Mouse (Mus musculus) megakaryocyte, adult 5-6 weeks (primary cell): Measurements from ENCODE around the gene Pcsk6. TPM values are rescaled to one million over a fixed set of nuclear protein-coding genes. Genes with fewer than 3 reads are reported as not detected.
"Not testable (repeated sequence)": the region's sequence is repeated elsewhere in the genome, so short reads cannot be mapped to it uniquely, and the experiment has no call there.

Source experiments
- ATAC-seq: 2 replicates; pipeline ENCODE4 v1.8.0; 2016; ENCODE audit warnings: mild to moderate bottlenecking, inconsistent platforms; ENCODE audit not compliant: poor library complexity, severe bottlenecking
- total RNA-seq, 2 experiments: library from RNA; stranded (forward) in 1 of 2; stranded (reverse) in 1 of 2; fragments of 153-499, 151-499 nt in 1 of 2; fragments of 221-1000, 200-1000 nt in 1 of 2; gene quantifications; 2 replicates each; pipeline versions ENCODE4 v1.2.3 to v1.2.4; 2015 to 2017

Gene Pcsk6
- total RNA-seq, 2 experiments from 2014 or later: not detected

DNA sequence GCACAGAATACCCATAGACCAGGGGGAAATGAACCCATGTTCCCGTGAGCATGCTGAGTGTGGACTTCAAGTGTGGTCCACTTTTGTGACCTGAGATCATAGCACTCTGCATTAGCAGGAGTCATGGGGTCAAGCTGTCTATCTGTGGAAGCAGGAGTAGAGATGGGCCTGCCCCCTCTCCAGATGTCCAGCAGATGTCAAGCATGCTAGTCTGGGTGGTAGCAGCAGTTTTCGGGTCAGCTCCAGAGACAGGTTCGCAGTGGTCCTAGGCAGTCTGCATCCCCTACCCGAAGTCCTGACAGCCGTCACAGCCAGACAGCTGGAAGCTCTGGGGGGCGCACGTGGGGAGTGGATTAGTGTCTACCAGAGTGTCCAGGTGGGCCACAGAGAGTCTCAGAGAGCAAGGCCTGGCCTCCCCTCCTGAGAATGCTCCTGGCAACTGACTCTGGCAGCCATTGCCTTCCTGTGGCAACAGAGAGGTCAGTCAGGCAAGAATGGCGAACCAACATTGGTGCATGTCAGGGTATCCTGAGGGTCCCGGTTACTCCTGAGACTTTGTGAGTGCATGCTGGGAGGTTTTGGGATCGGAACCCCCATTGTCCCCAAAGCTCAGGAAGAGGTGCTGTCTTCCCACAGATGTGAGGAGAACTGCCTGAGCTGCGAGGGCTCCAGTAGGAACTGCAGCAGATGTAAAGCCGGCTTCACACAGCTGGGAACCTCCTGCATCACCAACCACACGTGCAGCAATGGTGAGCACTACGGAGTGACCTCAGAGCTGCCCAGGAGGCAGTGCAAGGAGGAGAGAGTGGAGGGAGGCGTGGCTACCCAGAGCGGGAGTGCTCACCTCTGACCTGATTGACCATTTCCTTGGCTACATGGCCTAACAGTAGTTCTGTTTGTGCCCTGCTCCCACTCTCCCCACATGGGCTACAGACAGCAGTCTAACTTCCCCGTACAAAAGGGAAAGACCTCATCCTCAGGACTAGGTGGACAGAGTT, 185.7 kb downstream of the Pcsk6 start:
- ATAC-seq: no peak

DNA sequence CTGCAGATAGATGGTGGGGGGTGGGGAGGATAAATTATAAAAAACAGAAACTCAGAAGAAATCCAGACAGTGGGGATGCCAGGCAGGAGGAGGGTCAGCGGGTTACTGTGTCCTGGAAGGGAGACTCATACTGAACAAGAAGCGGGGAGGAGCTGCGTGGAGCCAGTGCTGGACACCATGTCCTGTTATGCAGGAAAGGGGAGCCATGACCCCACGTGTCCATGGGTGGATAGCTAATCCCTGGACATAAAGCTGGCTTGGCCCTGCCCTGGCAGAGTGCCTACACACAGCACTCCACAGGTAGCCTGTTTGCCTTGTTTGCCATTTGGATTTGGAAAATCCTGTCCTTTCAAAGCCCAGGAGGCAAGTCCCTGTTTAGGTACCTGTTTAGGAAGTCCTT, 186.4 kb downstream of the Pcsk6 start:
- no peak for ATAC-seq

DNA sequence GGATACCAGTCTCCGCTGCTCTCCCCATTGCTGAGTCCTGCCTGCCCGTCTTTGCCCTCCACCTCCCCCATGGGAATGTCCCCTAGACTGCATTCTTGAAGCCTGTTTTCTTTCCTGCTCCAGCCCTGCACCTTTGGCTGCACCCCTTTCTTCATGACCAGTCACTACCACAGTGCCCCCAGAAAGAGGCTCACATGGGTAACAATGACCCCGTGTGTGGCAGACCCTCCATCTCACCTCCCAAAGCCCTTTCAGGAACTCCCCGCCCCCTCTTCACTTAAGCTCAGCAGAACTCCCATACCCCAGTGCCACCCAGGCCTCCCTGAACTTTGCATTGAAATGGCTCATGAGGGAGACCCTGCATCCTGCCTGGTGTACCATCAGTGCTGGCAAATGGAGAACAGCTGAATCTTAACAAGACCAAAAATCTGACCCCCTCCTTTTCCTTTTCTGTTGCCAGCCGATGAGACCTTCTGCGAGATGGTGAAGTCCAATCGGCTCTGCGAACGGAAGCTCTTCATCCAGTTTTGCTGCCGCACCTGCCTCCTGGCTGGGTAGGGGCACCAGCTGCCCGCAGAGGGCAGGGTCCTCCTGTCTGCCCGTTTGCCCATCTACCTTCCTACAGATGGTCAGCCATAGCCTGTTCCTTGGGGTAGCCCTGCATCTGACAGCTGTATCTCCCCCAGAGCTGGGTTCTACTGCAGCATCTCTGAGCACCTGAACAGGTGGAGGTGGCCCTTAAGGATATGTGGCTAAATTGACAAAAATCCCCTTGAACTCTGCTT, 187.1 kb downstream of the Pcsk6 start:
- ATAC-seq: no peak

DNA sequence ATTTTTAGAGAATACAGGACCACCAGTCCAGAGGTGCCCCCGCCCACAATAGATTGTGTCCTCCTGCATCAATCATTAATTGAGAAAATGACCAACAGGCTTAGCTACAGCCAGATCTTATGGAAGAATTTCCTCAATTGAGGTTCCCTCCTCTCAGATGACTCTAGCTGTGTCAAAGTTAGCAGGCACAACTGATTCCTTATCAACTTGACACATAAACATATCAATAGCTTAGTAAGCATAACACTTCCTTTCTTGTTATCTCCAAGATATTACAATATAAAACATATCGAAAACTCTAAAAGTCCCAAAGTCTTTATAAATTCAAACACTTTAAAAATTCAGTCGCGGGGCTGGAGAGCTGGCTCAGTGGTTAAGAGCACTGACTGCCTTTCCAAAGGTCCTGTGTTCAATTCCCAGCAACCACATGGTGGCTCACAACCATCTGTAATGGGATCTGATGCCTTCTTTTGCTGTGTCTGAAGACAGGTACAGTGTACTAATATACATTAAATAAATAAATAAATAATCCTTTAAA, 192.5 kb downstream of the Pcsk6 start:
- ATAC-seq: no peak

DNA sequence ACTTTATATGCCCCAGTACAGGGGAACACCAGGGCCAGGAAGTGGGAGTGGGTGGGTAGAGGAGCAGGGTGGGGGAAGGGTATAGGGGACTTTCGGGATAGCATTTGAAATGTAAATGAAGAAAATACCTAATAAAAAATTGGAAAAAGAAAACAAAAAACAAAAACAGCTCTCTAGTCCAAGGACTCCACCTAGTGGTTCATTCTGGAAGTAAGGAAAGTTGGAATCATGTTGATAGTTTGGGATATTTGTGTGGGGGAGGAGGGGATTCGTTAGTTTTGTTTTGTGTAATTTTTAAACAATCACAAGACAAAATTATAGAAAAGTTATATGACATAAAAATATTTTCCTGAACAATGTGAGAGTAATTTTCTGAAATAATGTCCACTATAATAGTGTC, 193.8 kb downstream of the Pcsk6 start:
- ATAC-seq: not testable (repeated sequence)

DNA sequence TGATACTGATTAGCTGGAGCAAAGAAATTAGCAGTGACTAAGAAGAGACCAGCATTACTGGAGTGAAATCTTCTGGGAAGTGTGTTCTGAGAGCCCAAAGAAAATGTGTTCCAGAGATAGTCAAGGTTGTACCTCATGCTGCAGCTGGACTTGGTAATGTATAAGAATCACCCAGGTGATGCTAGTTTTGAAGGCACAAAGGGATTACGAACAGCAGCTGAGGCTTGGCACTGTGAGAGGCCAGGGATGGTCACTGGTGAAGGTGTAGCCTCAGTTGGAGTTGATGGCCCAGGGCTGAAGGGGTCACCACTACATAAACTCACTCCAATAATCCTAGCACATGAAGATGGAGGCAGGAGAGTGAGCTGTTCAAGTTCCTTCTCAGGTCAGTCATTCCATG, 197.2 kb downstream of the Pcsk6 start, which contains the start of gene Snrpa1:
Snrpa1 (plus strand) TSS at position 301 of the 400 bp plus-strand sequence.
- no peak for ATAC-seq

DNA sequence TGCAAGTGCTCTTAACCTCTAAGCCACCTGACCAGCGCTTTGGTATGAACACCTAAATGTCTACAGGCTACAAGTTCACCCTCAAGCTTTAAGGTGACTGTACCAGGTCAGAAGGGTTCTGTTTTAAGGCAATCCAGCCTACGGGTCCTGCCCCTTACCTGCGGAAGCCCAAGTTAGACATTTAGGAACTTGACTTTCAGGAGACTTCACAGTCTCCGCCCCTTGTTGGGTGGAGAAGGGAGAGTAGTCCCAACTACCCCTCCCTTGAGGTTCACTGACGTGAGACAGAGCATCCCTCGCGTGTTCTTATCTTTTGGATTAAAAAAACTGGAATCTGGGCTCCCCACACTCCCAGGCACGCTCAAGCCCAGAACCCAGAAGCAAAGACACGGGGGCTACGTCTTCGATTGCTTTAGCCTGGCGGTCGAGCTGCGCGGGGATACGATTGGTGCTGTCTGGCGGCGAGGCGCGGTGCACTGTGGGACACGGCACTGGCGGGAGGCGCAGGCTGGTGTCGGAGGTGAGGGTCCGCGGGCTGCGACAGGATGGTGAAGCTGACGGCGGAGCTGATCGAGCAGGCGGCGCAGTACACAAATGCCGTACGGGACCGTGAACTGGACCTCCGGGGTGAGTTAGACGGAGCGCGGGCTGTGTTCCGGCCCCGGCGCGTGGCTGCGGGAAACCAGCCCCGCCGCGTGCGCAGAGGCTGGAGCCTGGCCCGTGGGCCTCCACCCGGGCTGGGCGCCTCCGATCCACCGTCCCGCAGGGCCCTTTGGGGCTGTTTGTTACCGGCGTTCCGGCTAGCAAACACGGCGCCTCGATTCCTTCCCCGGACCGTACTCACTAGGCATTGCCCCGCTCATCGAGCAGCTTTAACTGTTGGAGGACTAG, 198.8 kb downstream of the Pcsk6 start:
- ATAC-seq: peak; percentile 98

DNA sequence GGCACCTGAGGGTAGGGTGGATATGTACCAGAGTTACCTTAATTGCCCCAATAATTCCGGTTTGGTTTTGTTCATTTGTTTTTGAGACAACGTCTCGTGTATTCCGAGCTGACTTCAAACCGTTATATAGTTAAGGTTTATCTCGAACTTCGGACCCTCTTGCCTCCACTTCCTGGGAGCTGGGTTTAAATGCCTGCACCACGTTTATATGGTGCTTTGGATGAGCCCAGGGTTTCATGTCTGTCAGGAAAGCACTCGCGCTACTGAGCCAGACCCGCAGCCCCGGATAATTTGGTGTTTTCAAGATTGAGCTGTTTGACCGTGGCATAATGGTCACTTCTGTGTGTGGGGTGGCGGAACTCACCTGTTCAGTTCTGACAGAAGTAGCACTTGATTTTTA, 199.5 kb downstream of the Pcsk6 start:
- no peak for ATAC-seq

DNA sequence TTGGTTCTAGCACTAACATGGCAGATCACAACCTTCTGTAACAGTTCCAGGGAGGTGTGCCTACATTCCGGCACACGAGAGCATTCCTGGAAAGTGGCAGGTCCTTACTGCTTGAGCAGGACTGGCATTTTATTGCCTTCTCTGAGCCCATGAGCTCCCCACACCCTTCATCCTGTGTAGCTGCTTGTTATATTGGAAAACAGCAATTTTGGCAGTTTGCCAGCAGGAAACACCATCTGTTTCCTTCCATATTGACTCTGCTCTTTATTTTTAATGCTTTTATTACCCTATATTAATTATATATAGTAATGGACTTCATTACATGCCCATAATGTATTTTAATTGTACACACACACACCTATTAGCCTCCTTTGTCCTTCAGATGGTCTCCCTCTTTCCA, 214.9 kb downstream of the Pcsk6 start:
- no peak for ATAC-seq

DNA sequence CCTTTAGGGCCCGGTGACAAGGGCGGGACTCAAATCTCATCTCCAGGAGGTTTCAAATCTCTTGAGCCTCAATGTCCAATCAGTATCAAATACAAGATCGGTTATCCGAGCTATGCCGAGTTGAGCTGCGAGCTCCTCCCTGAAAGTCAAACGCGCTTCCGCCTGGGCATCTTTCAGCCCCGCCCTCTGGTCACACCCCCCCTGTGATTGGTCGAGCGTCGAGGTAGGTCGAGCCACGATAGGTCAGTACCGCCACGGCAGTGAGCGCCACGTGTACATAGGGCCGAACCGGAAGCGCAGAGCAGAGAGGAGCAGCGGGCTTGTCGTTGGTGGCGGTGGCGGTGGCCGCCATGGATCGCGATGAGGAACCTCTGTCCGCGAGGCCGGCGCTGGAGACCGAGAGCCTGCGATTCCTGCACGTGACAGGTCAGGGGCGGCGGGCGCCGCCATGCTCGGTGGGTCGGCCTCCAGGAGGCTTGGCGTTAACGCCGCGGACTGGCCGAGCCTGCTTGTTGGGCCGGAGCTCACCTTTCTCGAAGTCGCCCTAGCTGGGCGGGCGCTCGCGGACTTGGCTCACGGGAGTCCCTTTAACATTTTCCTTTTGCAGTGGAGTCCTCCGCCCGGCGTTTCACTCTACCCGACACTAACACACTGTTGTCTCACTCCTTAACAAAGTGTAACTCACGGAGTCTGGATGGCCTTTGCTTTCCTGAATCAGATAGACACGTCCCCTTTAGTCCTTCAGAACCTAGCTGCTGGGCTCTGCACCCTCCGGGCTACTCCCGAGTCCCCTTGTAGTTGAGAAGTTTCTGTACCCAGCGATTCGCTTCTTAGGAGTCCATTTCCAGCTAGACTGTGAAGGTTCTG, 218.1 kb downstream of the Pcsk6 start, which contains the start of gene Selenos:
Selenos (plus strand) TSS at position 286 of the 867 bp plus-strand sequence.
- ATAC-seq: peak; percentile 96

DNA sequence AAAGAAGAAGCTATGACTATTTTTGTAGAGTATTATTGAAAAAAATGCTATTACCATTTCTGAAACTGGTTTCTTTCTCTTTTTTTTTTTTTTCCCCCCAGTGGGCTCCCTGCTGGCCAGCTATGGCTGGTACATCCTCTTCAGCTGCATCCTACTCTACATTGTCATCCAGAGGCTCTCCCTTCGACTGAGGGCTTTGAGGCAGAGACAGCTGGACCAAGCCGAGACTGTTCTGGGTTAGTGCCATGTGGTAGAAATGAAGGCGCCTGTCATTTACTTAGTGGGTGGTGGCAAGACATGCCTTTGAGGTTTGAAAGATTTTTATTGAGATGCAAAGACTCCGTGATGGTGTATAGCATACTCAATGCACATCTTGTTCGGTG, 218.7 kb downstream of the Pcsk6 start:
- ATAC-seq: no peak

DNA sequence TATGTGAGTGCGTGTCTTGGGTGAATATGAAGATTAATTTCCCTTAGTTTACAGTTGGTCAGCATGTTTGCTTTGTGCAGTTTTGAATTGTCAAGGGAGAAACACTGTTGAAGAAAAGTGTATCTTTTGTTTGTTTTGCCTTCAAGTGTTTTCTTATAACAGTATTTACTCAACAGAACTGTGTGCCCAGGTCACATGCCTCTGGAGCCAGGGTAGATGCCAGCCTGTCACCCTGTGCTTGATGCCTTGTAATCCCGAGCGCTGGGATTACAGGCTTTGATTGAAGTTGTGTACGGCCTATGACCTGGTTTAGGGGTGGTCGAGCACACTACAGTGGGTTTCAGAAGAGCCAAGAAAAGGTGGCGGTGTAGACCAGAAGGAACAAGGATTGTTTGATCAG, 222.2 kb downstream of the Pcsk6 start:
- no peak for ATAC-seq

DNA sequence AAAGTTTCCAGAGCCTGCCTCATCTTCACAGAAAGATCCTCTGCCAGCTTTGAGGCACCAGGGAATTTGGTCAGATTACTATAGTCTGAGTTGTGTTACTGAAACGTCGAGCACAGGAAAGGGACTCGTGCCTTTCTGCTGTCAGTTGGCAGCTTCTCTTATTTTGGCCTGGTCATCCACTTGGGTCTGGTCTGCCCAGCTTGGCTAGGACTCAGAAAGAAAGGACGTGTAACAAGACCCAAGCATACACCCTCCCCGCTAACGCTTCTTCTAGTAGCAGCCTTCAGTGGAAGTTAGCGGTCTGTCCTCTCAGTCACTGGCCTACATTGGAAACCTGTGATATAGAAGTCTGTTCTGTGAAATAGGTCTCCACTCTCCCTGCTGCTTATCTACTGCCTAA, 223.0 kb downstream of the Pcsk6 start:
- no peak for ATAC-seq

DNA sequence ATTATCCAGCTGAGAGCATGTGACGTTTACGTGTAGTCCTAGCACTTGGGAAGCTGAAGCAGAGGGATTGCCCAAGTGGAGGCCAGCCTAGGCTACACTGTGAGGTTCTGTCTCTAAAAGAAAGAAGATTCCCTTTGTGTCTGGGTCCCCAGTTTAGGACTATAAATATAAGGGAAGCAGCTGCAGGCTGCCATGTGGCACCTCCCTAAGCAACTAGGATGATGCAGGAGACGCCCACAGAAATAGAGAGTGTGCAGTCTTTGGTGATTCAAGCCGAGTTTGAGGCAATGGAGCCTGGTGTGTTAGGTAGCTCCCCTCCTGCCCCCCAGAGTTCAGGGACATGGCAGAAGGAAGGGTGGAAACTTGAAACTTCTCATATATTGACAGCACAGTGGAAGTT, 226.1 kb downstream of the Pcsk6 start:
- ATAC-seq: no peak

DNA sequence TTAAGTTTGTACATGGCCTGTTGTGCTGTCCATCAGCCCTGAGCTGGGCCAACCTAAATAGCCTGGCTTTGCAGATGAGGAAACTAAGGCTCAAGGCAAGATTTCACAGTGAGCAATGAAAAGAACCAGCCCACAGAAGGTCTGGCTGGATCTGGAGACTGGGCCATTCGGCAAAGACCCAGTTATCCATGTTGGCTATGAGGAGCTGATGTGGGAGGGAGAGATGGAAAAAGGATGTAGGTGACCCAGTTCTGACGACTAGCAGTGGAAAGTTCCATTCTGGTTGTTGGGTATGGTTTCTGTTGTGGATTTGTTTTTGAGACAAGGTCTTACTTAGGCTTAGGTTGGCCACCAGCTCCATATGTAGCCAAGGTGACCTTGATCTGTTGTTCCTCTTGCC, 226.5 kb downstream of the Pcsk6 start:
- no peak for ATAC-seq

DNA sequence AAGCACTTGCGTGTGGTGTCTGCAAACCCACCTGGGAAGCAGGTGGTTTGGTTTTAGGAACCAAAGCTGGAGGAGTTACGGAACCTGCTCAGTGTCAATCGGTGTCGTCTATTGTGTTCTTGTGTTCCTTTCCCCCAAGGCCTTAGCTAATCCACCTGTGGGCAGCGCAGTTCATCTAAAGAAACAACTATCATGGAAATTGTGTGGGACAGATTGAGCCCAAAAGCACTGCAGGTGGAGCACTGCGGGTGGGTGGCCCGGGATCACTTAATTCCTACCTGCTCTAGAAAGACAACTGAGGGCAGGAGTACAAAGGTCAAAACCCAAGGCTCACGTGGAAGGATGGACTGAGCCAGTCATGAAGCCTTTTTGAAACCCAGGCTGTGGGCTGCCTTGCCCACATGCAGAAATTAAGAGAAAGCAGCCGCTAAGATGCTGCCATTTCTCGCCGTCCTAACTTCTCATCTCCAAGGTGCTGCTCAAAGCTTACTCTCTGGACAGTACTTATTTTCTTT, 229.2 kb downstream of the Pcsk6 start:
- no peak for ATAC-seq

DNA sequence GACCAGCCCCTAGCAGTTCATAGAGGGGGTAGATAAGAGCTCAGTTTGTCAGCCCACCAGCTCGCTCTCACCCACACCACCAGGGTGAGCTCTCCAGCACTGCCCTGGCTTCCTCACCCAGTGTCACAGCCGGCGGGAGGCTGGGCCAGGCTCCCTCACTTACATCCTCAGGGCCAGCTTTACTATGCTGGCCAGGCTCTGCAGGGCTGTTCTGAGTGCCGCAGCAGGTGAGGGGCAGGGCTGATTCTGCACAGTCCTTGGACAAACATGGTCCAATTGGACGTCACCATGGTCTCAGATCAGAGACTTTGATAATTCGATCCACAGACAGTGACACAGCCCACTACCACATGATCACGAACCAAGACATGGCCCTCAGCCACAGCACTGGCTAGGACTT, 230.0 kb downstream of the Pcsk6 start:
- no peak for ATAC-seq

DNA sequence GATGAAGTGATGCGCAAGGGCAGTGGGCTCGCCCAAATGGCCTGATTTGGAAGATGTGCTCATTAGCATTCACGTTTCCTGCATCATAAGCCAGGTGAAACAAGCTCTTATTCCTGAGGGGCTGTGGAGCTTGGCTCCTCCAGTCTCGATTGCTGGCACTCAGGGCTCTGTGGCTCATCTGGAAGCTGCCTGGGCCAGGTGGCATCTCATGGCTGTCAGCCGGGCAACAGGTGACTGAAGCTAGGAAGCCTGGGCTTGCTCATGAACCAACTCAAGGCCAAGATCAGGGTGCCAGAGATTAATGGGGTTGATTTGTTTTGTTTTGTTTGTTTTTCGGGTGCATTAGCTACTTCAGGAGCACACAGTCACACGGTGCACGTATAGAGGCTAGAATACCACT, 231.1 kb downstream of the Pcsk6 start:
- no peak for ATAC-seq

DNA sequence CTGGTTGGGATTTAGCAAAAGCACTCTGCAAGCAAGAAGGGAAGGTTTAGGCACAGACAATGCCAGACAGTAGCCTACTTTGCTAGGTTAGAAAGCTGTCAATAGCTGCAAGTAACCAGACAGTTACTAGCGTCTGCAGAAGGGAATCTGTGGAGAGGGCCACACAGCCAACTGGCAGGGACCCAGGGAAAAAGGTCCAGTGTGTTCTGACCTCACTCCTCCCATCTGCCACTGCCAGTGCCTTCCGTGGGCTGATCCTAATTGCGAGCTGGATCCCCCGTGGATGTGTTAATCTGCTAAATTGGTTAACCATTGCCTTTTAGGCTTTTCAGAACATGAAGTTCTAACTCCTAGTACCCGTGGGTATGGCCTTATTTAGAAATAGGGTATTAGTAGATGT, 232.6 kb downstream of the Pcsk6 start:
- no peak for ATAC-seq
